Mouse (Mus musculus): ENCODE measurements around the gene Pde6b. TPM values are rescaled to one million over a fixed set of nuclear protein-coding genes. Genes with fewer than 3 reads are reported as not detected.
A peak's percentile ranks its signal among the peaks of the same experiment; 100 is the strongest.

Pde6b gene
- polyA plus RNA-seq, 1 experiment from 2014 or later: 0.16 TPM

GRCm38 (mm10) chr5:108452422-108452821 is 64.2 kb downstream of the Pde6b start:
- Histone ChIP-seq H3K9me3 (replicated peaks) (no peaks in the 10 kb centered on the region), H3K27me3 (ENCODE audit: low read depth, poor library complexity, severe bottlenecking) (peaks cover 20% of the 10 kb centered on the region), H3K4me1 (peaks cover 21% of the 10 kb centered on the region), H3K36me3 (no peaks in the 10 kb centered on the region), H3K27ac (replicated peaks) (no peak overlapping the region), H3K4me3 (no peak overlapping the region)
- no peak for DNase-seq (ENCODE audit: low spot score)
- WGBS: 88% methylated on average over 1 of the region's 1 CpGs

- WGBS: 44% methylated on average over 3 of the region's 3 CpGs
Observed at GRCm38 (mm10) chr5:108454094-108454493, 65.9 kb downstream of the Pde6b start.

GRCm38 (mm10) chr5:108458706-108459105 is 70.5 kb downstream of the Pde6b start:
- DNase-seq (ENCODE audit: low spot score): no peak
- peaks cover 25% of the 10 kb centered on the region for H3K27me3 ChIP-seq (ENCODE audit: low read depth, poor library complexity, severe bottlenecking)
- H3K4me1 ChIP-seq: peaks cover 27% of the 10 kb centered on the region
- 82% methylated on average over 2 of the region's 2 CpGs for WGBS
- no peaks in the 10 kb centered on the region for H3K36me3 ChIP-seq
- H3K4me3 ChIP-seq: no peak overlapping the region
- H3K9me3 ChIP-seq (replicated peaks): no peaks in the 10 kb centered on the region
- H3K27ac ChIP-seq (replicated peaks): no peak overlapping the region

More at GRCm38 (mm10) chr5:108454094-108454493, 65.9 kb downstream of the Pde6b start:
- no peak overlapping the region for H3K4me3 ChIP-seq
- H3K36me3 ChIP-seq: no peaks in the 10 kb centered on the region
- DNase-seq (ENCODE audit: low spot score): no peak
- peaks cover 10% of the 10 kb centered on the region for H3K4me1 ChIP-seq
- peaks cover 23% of the 10 kb centered on the region; the same call in 1 of the 2 replicates for H3K27me3 ChIP-seq (ENCODE audit: low read depth, poor library complexity, severe bottlenecking)
- no peaks in the 10 kb centered on the region for H3K9me3 ChIP-seq (replicated peaks)
- no peak overlapping the region for H3K27ac ChIP-seq (replicated peaks)

- no peaks in the 10 kb centered on the region for H3K9me3 ChIP-seq (replicated peaks)
- DNase-seq (ENCODE audit: low spot score): no peak
- H3K27ac ChIP-seq (replicated peaks): peak overlapping the region; percentile 99
- peaks cover 25% of the 10 kb centered on the region for H3K27me3 ChIP-seq (ENCODE audit: low read depth, poor library complexity, severe bottlenecking)
- H3K4me1 ChIP-seq: peaks cover 32% of the 10 kb centered on the region
- no peaks in the 10 kb centered on the region for H3K36me3 ChIP-seq
- 47% methylated on average over 6 of the region's 6 CpGs for WGBS
- peak overlapping the region; percentile 86 for H3K4me3 ChIP-seq
Observed at GRCm38 (mm10) chr5:108460461-108460860, 72.3 kb downstream of the Pde6b start.

GRCm38 (mm10) chr5:108461082-108462065 is 73.2 kb downstream of the Pde6b start, which contains the start of gene Pcgf3:
TSS of gene Pcgf3 (plus strand) at chr5:108461232.
- peak; percentile 97 for DNase-seq (ENCODE audit: low spot score)
- Histone ChIP-seq H3K27ac (replicated peaks) (peak within 1 kb of the TSS; percentile 99), H3K27me3 (ENCODE audit: low read depth, poor library complexity, severe bottlenecking) (peaks cover 25% of the 10 kb centered on the region), H3K36me3 (peaks cover 6% of the 10 kb centered on the region; the same call in 1 of the 2 replicates), H3K9me3 (replicated peaks) (no peaks in the 10 kb centered on the region), H3K4me1 (peaks cover 32% of the 10 kb centered on the region), H3K4me3 (peak within 1 kb of the TSS; percentile 86)
- WGBS: 2% methylated on average over 52 of the region's 62 CpGs

- H3K27ac ChIP-seq (replicated peaks): peak overlapping the region; percentile 99
- peaks cover 32% of the 10 kb centered on the region for H3K4me1 ChIP-seq
- H3K36me3 ChIP-seq: peaks cover 14% of the 10 kb centered on the region
- no peaks in the 10 kb centered on the region for H3K9me3 ChIP-seq (replicated peaks)
- WGBS: 61% methylated on average over 4 of the region's 4 CpGs
- H3K27me3 ChIP-seq (ENCODE audit: low read depth, poor library complexity, severe bottlenecking): peaks cover 25% of the 10 kb centered on the region
- peak overlapping the region; percentile 86 for H3K4me3 ChIP-seq
- DNase-seq (ENCODE audit: low spot score): no peak
Observed at GRCm38 (mm10) chr5:108462446-108462845, 74.3 kb downstream of the Pde6b start.

- Histone ChIP-seq H3K4me1 (peaks cover 32% of the 10 kb centered on the region), H3K27me3 (ENCODE audit: low read depth, poor library complexity, severe bottlenecking) (no peaks in the 10 kb centered on the region), H3K9me3 (replicated peaks) (no peaks in the 10 kb centered on the region), H3K27ac (replicated peaks) (no peak overlapping the region), H3K4me3 (no peak overlapping the region), H3K36me3 (peaks cover 21% of the 10 kb centered on the region)
- no peak for DNase-seq (ENCODE audit: low spot score)
- 93% methylated on average over 6 of the region's 6 CpGs for WGBS
Observed at GRCm38 (mm10) chr5:108465131-108465891, 77.1 kb downstream of the Pde6b start.

- Histone ChIP-seq H3K27ac (replicated peaks) (no peak overlapping the region), H3K27me3 (ENCODE audit: low read depth, poor library complexity, severe bottlenecking) (no peaks in the 10 kb centered on the region), H3K4me1 (peaks cover 27% of the 10 kb centered on the region), H3K36me3 (peaks cover 26% of the 10 kb centered on the region), H3K4me3 (no peak overlapping the region), H3K9me3 (replicated peaks) (no peaks in the 10 kb centered on the region)
- WGBS: 97% methylated on average over 1 of the region's 1 CpGs
- no peak for DNase-seq (ENCODE audit: low spot score)
Observed at GRCm38 (mm10) chr5:108466647-108467046, 78.5 kb downstream of the Pde6b start.

GRCm38 (mm10) chr5:108469617-108470016 is 81.4 kb downstream of the Pde6b start:
- Histone ChIP-seq H3K36me3 (peaks cover 56% of the 10 kb centered on the region), H3K9me3 (replicated peaks) (no peaks in the 10 kb centered on the region), H3K27me3 (ENCODE audit: low read depth, poor library complexity, severe bottlenecking) (no peaks in the 10 kb centered on the region), H3K27ac (replicated peaks) (no peak overlapping the region), H3K4me1 (no peaks in the 10 kb centered on the region), H3K4me3 (no peak overlapping the region)
- DNase-seq (ENCODE audit: low spot score): no peak
- 85% methylated on average over 7 of the region's 7 CpGs for WGBS

- H3K27ac ChIP-seq (replicated peaks): no peak overlapping the region
- DNase-seq (ENCODE audit: low spot score): no peak
- 93% methylated on average over 4 of the region's 4 CpGs for WGBS
- H3K27me3 ChIP-seq (ENCODE audit: low read depth, poor library complexity, severe bottlenecking): no peaks in the 10 kb centered on the region
- peaks cover 76% of the 10 kb centered on the region for H3K36me3 ChIP-seq
- no peak overlapping the region for H3K4me3 ChIP-seq
- H3K9me3 ChIP-seq (replicated peaks): no peaks in the 10 kb centered on the region
- H3K4me1 ChIP-seq: no peaks in the 10 kb centered on the region
Observed at GRCm38 (mm10) chr5:108473737-108474136, 85.5 kb downstream of the Pde6b start.

GRCm38 (mm10) chr5:108475977-108476376 is 87.8 kb downstream of the Pde6b start:
- no peak for DNase-seq (ENCODE audit: low spot score)
- H3K27ac ChIP-seq (replicated peaks): no peak overlapping the region
- no peak overlapping the region for H3K4me3 ChIP-seq
- H3K4me1 ChIP-seq: no peaks in the 10 kb centered on the region
- peaks cover 92% of the 10 kb centered on the region for H3K36me3 ChIP-seq
- WGBS: 91% methylated on average over 3 of the region's 3 CpGs
- H3K27me3 ChIP-seq (ENCODE audit: low read depth, poor library complexity, severe bottlenecking): no peaks in the 10 kb centered on the region
- no peaks in the 10 kb centered on the region for H3K9me3 ChIP-seq (replicated peaks)

Data from midbrain, embryonic 10.5 days (tissue).